Mouse (Mus musculus) intestine, embryonic 14.5 days (tissue): ENCODE results near the gene Myog. TPM values are rescaled to one million over a fixed set of nuclear protein-coding genes. Genes with fewer than 3 reads are reported as not detected.

Experiments used
- ATAC-seq: fragments of 200-750 bp; cut with Nextera tagmentation; replicated peaks from 2 replicates; pipeline ENCODE4 v1.8.0; 2017; ENCODE audit warnings: low read depth, moderate number of reproducible peaks, moderate TSS enrichment, moderate library complexity; ENCODE audit not compliant: low FRiP score, low TSS enrichment
- DNase-seq: peaks from one replicate; pipeline ENCODE4 v3.0.0-alpha.2; 2018; ENCODE audit warnings: low spot score
- H3K27ac ChIP-seq: fragments of 300-500 bp; sonication (generic); 2 replicates; pipeline ENCODE4 v1.5.1; 2014; ENCODE audit warnings: low read depth, mild to moderate bottlenecking, control low read depth
- H3K27me3 ChIP-seq: fragments of 300-500 bp; sonication (generic); replicated peaks from 2 replicates; pipeline ENCODE4 v1.6.1; 2014; ENCODE audit warnings: low read length, control low read depth; ENCODE audit not compliant: control insufficient read depth, insufficient read depth
- H3K36me3 ChIP-seq: fragments of 300-500 bp; sonication (generic); 2 replicates; pipeline ENCODE4 v1.6.1; 2014; ENCODE audit warnings: low read length, control low read depth; ENCODE audit not compliant: control insufficient read depth, insufficient read depth
- H3K4me1 ChIP-seq: fragments of 300-500 bp; sonication (generic); replicated peaks from 2 replicates; pipeline ENCODE4 v1.6.1; 2014; ENCODE audit warnings: low read length, control low read depth, mixed read lengths; ENCODE audit not compliant: control insufficient read depth, insufficient read depth
- H3K4me2 ChIP-seq: fragments of 300-500 bp; sonication (generic); 2 replicates; pipeline ENCODE4 v1.6.1; 2014; ENCODE audit warnings: low read length
- H3K4me3 ChIP-seq: fragments of 300-500 bp; sonication (generic); 2 replicates; pipeline ENCODE4 v1.5.1; 2014; ENCODE audit warnings: low read depth, low read length, control low read depth, mixed read lengths
- H3K9ac ChIP-seq: fragments of 300-500 bp; sonication (generic); 2 replicates; pipeline ENCODE4 v1.6.1; 2014; ENCODE audit warnings: mild to moderate bottlenecking, low read length
- H3K9me3 ChIP-seq: fragments of 300-500 bp; sonication (generic); 2 replicates; pipeline ENCODE4 v1.6.1; 2016; ENCODE audit warnings: low read length, control low read depth; ENCODE audit not compliant: control insufficient read depth
- WGBS: fragments of 180-500 bp; shearing (Covaris S2); extraction: QIAGEN DNeasy Blood & Tissue Kit; methylation state at CpG from one replicate; pipeline ENCODE4 v1.1.7; 2014; 5-methylcytosine and 5-hydroxymethylcytosine counted together
- polyA plus RNA-seq: library from polyadenylated mRNA; unstranded; fragments of >200 nt; fragmentation: Nextera tagmentation; extraction: Ambion mirVana; gene quantifications from 2 replicates; pipeline ENCODE4 v1.2.1, GENCODE M21; 2014

Myog gene
- polyA plus RNA-seq, 1 experiment from 2014 or later: not detected

DNA sequence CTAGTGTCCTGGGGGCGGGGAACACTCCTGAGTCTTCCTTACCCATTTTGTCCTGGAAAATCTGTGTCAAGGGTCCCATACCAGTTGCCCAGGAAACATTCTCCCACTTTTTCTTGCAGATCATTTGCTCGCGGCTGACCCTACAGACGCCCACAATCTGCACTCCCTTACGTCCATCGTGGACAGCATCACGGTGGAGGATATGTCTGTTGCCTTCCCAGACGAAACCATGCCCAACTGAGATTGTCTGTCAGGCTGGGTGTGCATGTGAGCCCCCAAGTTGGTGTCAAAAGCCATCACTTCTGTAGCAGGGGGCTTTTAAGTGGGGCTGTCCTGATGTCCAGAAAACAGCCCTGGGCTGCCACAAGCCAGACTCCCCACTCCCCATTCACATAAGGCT, 1.8 kb downstream of the Myog start:
- WGBS: 68% methylated on average over 8 of the region's 8 CpGs
- Histone ChIP-seq H3K9me3 (no peaks in the 10 kb centered on the region), H3K9ac (no peak overlapping the region), H3K4me3 (no peak overlapping the region), H3K27me3 (no peaks in the 10 kb centered on the region), H3K36me3 (no peaks in the 10 kb centered on the region), H3K4me2 (no peak overlapping the region), H3K4me1 (peaks cover 11% of the 10 kb centered on the region), H3K27ac (no peak overlapping the region)
- no peak for DNase-seq
- no peak for ATAC-seq

DNA sequence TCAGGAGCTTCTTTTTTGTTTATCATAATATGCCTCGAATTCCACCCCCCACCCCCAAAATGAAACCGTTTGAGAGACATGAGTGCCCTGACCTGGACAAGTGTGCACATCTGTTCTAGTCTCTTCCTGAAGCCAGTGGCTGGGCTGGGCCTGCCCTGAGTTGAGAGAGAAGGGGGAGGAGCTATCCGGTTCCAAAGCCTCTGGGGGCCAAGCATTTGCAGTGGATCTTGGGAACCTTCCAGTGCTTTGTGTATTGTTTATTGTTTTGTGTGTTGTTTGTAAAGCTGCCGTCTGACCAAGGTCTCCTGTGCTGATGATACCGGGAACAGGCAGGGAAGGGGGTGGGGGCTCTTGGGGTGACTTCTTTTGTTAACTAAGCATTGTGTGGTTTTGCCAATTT, 2.3 kb downstream of the Myog start:
- Histone ChIP-seq H3K27ac (no peak overlapping the region), H3K9ac (no peak overlapping the region), H3K4me3 (no peak overlapping the region), H3K4me2 (no peak overlapping the region), H3K9me3 (no peaks in the 10 kb centered on the region), H3K36me3 (no peaks in the 10 kb centered on the region), H3K4me1 (peaks cover 11% of the 10 kb centered on the region), H3K27me3 (no peaks in the 10 kb centered on the region)
- ATAC-seq (no peak), DNase-seq (no peak)
- 29% methylated on average over 5 of the region's 5 CpGs for WGBS

DNA sequence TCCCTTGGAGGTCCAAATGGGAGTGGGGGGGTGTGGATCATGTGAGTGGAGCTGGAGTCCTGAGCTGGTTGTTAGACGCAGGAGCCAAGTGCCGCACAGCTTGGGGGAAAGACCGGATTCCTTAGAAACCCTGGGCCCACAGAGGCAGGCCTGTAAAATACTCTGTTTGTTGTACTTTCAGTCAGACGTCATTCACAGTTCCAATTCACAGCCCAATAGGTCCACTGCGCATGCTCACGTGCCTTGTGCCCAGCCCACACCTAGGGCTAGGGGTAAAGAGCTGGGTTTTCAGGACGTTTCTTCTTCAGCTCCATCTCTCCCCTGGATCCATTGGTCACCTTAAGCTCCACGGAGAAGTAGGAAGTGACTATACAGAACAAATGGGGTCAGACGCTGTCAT, 2.8 kb downstream of the Myog start:
- ATAC-seq (no peak), DNase-seq (no peak)
- Histone ChIP-seq H3K27me3 (no peaks in the 10 kb centered on the region), H3K36me3 (no peaks in the 10 kb centered on the region), H3K9me3 (no peaks in the 10 kb centered on the region), H3K4me3 (no peak overlapping the region), H3K27ac (no peak overlapping the region), H3K4me1 (peaks cover 11% of the 10 kb centered on the region), H3K9ac (no peak overlapping the region), H3K4me2 (no peak overlapping the region)
- 53% methylated on average over 9 of the region's 9 CpGs for WGBS

GRCm38 (mm10) chr1:134293276-134293675, 3.5 kb downstream of the Myog start:
- Histone ChIP-seq H3K36me3 (no peaks in the 10 kb centered on the region), H3K27me3 (peaks cover 6% of the 10 kb centered on the region), H3K27ac (no peak overlapping the region), H3K9me3 (no peaks in the 10 kb centered on the region), H3K9ac (no peak overlapping the region), H3K4me3 (no peak overlapping the region), H3K4me2 (no peak overlapping the region), H3K4me1 (peaks cover 11% of the 10 kb centered on the region)
- no peak for DNase-seq
- ATAC-seq: no peak
- 85% methylated on average over 7 of the region's 7 CpGs for WGBS

GRCm38 (mm10) chr1:134293738-134294604, 4.2 kb downstream of the Myog start:
- H3K4me1 ChIP-seq: peaks cover 16% of the 10 kb centered on the region
- peaks cover 9% of the 10 kb centered on the region for H3K27me3 ChIP-seq
- H3K27ac ChIP-seq: no peak overlapping the region
- H3K36me3 ChIP-seq: no peaks in the 10 kb centered on the region
- 79% methylated on average over 3 of the region's 3 CpGs for WGBS
- ATAC-seq (no peak), DNase-seq (no peak)
- no peak overlapping the region for H3K9ac ChIP-seq
- H3K9me3 ChIP-seq: no peaks in the 10 kb centered on the region
- no peak overlapping the region for H3K4me3 ChIP-seq
- H3K4me2 ChIP-seq: no peak overlapping the region

DNA sequence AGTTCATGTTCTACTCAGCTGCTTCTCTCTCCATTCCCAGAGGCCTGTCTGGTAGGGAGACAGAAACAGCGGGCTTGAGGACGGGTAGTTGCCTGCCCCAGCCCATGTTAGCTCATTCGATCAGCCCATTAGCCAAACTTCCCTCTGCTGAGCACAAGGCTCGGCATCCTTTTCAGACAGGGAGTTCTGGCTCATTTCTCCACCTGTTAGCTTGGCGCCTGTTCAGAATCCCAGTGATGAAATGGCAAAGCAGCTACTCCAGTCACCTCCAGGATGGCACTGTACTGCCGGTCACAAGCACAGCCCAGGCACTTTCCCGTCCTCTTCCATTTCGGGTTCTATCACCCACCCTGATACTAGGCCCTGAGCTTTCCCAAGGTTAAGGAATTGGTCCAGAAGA, 7.5 kb downstream of the Myog start:
- H3K36me3 ChIP-seq: no peaks in the 10 kb centered on the region
- no peak overlapping the region for H3K4me3 ChIP-seq
- ATAC-seq (no peak), DNase-seq (no peak)
- WGBS: 94% methylated on average over 8 of the region's 8 CpGs
- H3K4me1 ChIP-seq: peaks cover 10% of the 10 kb centered on the region
- no peak overlapping the region for H3K4me2 ChIP-seq
- no peak overlapping the region for H3K9ac ChIP-seq
- peaks cover 24% of the 10 kb centered on the region for H3K27me3 ChIP-seq
- H3K9me3 ChIP-seq: no peaks in the 10 kb centered on the region
- no peak overlapping the region for H3K27ac ChIP-seq

DNA sequence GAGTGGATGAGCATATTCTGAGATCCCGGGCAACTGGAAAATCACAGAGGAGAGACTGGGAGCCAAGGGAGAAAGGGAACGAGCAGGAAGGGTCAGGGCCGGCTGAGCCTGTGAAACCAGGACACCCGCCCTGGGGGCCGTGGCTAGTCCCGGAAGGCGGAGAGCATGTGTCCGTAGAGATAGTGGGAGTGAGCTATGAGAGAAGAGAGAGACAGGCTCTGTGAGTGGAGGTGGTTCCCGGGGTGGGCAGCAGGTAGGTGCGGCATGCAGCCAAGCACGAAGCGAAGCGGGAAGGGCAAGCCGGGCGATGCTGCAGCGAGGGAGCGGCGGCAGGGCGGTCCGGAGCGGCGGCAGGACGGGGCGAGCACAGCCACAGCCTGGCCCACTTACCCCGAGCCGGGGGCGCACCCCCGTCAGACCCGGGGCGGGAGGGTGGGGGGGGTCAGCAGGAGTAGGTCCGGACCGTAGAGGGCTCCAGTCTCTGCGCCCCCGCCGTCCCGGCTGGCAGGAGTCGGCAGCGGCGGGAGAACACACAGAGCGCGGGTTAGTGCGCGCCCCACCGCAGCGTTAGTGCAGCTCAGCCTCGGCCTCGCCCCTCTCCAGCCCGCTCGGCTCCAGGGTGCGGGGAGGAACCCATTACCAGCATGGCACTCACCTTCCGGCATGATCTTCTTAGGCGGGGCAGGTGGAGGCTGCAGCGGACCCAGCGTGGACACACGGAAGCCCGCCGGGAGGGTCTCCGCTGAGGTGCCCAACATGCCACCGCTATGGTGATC, 9.0 kb downstream of the Myog start:
- peak overlapping the region; percentile 91 for H3K4me2 ChIP-seq
- 7% methylated on average over 54 of the region's 59 CpGs for WGBS
- H3K4me1 ChIP-seq: peaks cover 12% of the 10 kb centered on the region
- no peaks in the 10 kb centered on the region for H3K36me3 ChIP-seq
- H3K4me3 ChIP-seq: peak overlapping the region; percentile 47
- H3K27me3 ChIP-seq: peaks cover 24% of the 10 kb centered on the region
- no peaks in the 10 kb centered on the region for H3K9me3 ChIP-seq
- H3K27ac ChIP-seq: no peak overlapping the region
- ATAC-seq (peak; percentile 64), DNase-seq (peak; percentile 75)
- H3K9ac ChIP-seq: peak overlapping the region; percentile 31

DNA sequence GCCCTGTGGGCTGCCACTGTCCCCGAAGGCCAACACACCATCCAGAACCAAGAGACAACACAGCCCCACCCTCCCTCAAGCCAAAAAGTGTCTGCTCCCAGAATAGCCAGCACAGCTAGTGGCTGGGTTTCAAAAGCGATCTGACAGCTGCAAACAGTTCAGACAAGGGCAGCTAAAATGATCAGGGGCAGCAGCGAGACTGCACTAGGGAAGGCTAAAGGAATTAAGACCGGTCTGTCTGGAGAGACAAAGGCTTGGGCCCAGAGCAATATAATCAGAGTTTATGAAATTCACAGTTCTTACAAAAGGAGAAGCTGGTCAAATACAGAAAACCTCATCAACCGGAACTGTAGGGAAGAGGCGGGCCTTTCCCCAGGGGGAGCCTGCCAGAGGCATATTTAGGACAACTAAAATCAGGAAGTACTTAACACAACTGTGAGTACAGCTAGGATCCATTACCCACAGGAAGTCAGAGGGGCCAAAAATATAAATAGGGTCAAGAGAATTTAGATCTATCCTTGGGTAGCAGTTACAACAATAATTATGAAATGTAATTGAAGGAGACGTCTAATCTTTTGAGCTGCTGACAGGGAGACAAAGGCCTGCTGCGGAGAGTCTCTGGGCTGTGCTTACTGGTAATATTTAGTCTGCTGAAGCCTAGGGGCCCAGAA, 12.9 kb downstream of the Myog start:
- no peak overlapping the region for H3K4me2 ChIP-seq
- H3K4me3 ChIP-seq: no peak overlapping the region
- ATAC-seq: no peak
- DNase-seq: no peak
- no peaks in the 10 kb centered on the region for H3K36me3 ChIP-seq
- H3K9me3 ChIP-seq: peaks cover 2% of the 10 kb centered on the region; the same call in 1 of the 2 replicates
- 54% methylated on average over 8 of the region's 8 CpGs for WGBS
- peaks cover 24% of the 10 kb centered on the region for H3K27me3 ChIP-seq
- peak overlapping the region; percentile 44 for H3K27ac ChIP-seq
- 0 out of 2 replicates have a peak overlapping the region, but pooled peaks have one; percentile 8 for H3K9ac ChIP-seq
- peaks cover 12% of the 10 kb centered on the region for H3K4me1 ChIP-seq
